ENCODE assay signal across 8 mouse cellular contexts in genomic region chr8:126736441-126736962, GRCm38 (mm10).
DNase-seq lines count a peak whose midpoint lies in the region; ATAC-seq and TF ChIP-seq lines count a peak whose summit lies in the region.

No protein-coding gene starts in this region.

- no peaks in the 10 kb centered on the region for H3K9me3 ChIP-seq in forebrain, embryonic 15.5 days
- H3K9me3 ChIP-seq in lung, embryonic 15.5 days = no peaks in the 10 kb centered on the region

- H3K36me3 ChIP-seq in forebrain, embryonic 15.5 days = no peaks in the 10 kb centered on the region
- no peaks in the 10 kb centered on the region for H3K36me3 ChIP-seq in lung, embryonic 15.5 days

- ATAC-seq in forebrain, embryonic 15.5 days (replicated peaks) = peak; percentile 63
- peak; percentile 69 for ATAC-seq in lung, embryonic 15.5 days (ENCODE audit: borderline replicate concordance, extremely low read depth, low FRiP score, low TSS enrichment)

- no peaks in the 10 kb centered on the region for H3K27me3 ChIP-seq in forebrain, embryonic 15.5 days
- H3K27me3 ChIP-seq in lung, embryonic 15.5 days = no peaks in the 10 kb centered on the region

- H3K4me2 ChIP-seq in forebrain, embryonic 15.5 days (replicated peaks) = no peak overlapping the region
- H3K4me2 ChIP-seq in lung, embryonic 15.5 days = peak overlapping the region; percentile 35

- 24% methylated on average over 10 of the region's 10 CpGs for WGBS in forebrain, embryonic 15.5 days
- WGBS in lung, embryonic 15.5 days = 14% methylated on average over 10 of the region's 10 CpGs

- H3K27ac ChIP-seq in forebrain, embryonic 15.5 days (replicated peaks) = peak overlapping the region; percentile 67
- H3K27ac ChIP-seq in layer of hippocampus, adult 2 months = peak overlapping the region; percentile 94
- peak overlapping the region; percentile 100 for H3K27ac ChIP-seq in lung, embryonic 15.5 days

- H3K4me3 ChIP-seq in forebrain, embryonic 15.5 days = no peak overlapping the region
- H3K4me3 ChIP-seq in layer of hippocampus, adult 2 months = 0 out of 2 replicates have a peak overlapping the region, but pooled peaks have one; percentile 3
- no peak overlapping the region for H3K4me3 ChIP-seq in lung, embryonic 15.5 days

- peak; percentile 65 for TF ChIP-seq CTCF in layer of hippocampus, adult 2 months (conservative IDR thresholded peaks at IDR 0.05)

- H3K4me1 ChIP-seq in forebrain, embryonic 15.5 days = peaks cover 30% of the 10 kb centered on the region
- H3K4me1 ChIP-seq in lung, embryonic 15.5 days = peaks cover 73% of the 10 kb centered on the region

- H3K9ac ChIP-seq in forebrain, embryonic 15.5 days (replicated peaks) = no peak overlapping the region
- H3K9ac ChIP-seq in lung, embryonic 15.5 days = peak overlapping the region; percentile 18; the same call in 1 of the 2 replicates

- peak; percentile 70 for DNase-seq in ovary, postnatal 36 days (ENCODE audit: low spot score)
- no peak for DNase-seq in ovary, postnatal 10 days (ENCODE audit: low spot score)
- DNase-seq in heart, postnatal 4 days = peak; percentile 83
- DNase-seq in layer of hippocampus, adult 2 months (ENCODE audit: low spot score in 2 of 2) = peak; percentile 38 to 56
- DNase-seq in right cerebral cortex, postnatal 10 days (ENCODE audit: low spot score in 2 of 2) = peak; percentile 69 to 81
- no peak for DNase-seq in cerebellum, adult 8-10 months

Comparison
In these comparisons a context has a peak if more than half of its experiments do, and no peak if none do; other contexts are left out.
1. DNase-seq: peak in ovary, postnatal 36 days (single experiment), heart, postnatal 4 days (single experiment), layer of hippocampus, adult 2 months (2 of 2) and right cerebral cortex, postnatal 10 days (2 of 2); none in ovary, postnatal 10 days (single experiment) and cerebellum, adult 8-10 months (single experiment).
2. Peak in every context shown above with its lines, with median percentiles within 50 percentile points of each other: H3K27ac ChIP-seq.